Mouse (Mus musculus) embryonic facial prominence, embryonic 10.5 days (tissue): ENCODE measurements around the gene Olfr582. TPM values are rescaled to one million over a fixed set of nuclear protein-coding genes. Genes with fewer than 3 reads are reported as not detected.

ENCODE experiments used
- DNase-seq: peaks from one replicate; pipeline ENCODE4 v3.0.0-alpha.2; 2017; ENCODE audit warnings: low spot score
- H3K27ac ChIP-seq: fragments of 300-500 bp; sonication (generic); replicated peaks from 2 replicates; pipeline ENCODE4 v1.5.1; 2016; ENCODE audit warnings: mild to moderate bottlenecking
- H3K27me3 ChIP-seq: fragments of 300-500 bp; sonication (generic); replicated peaks from 2 replicates; pipeline ENCODE4 v1.6.1; 2016; ENCODE audit warnings: low read depth, mild to moderate bottlenecking; ENCODE audit not compliant: poor library complexity, severe bottlenecking
- H3K36me3 ChIP-seq: fragments of 300-500 bp; sonication (generic); replicated peaks from 2 replicates; pipeline ENCODE4 v1.6.1; 2016; ENCODE audit warnings: mild to moderate bottlenecking, moderate library complexity
- H3K4me1 ChIP-seq: fragments of 300-500 bp; sonication (generic); 2 replicates; pipeline ENCODE4 v1.6.1; 2016
- H3K4me3 ChIP-seq: fragments of 300-500 bp; sonication (generic); 2 replicates; pipeline ENCODE4 v1.5.1; 2016; ENCODE audit warnings: mild to moderate bottlenecking, moderate library complexity
- H3K9me3 ChIP-seq: fragments of 300-500 bp; sonication (generic); 2 replicates; pipeline ENCODE4 v1.6.1; 2016; ENCODE audit warnings: mild to moderate bottlenecking
- WGBS: fragments of 180-500 bp; shearing (Covaris S2); methylation state at CpG from one replicate; pipeline ENCODE4 v1.1.7; 2016; 5-methylcytosine and 5-hydroxymethylcytosine counted together
- polyA plus RNA-seq: library from polyadenylated mRNA; unstranded; fragments of >200 nt; fragmentation: Nextera tagmentation; extraction: Ambion mirVana; gene quantifications from 2 replicates; pipeline ENCODE4 v1.2.1, GENCODE M21; 2016

The Olfr582 gene
- not detected in 2 replicates for polyA plus RNA-seq

GRCm38 (mm10) chr7:103037724-103038123, at the start of gene Olfr582:
Gene Olfr582 (plus strand): TSS chr7:103038024.
- no peaks in the 10 kb centered on the region for H3K36me3 ChIP-seq
- no peaks in the 10 kb centered on the region for H3K9me3 ChIP-seq
- H3K27me3 ChIP-seq: no peaks in the 10 kb centered on the region
- H3K4me3 ChIP-seq: no peak within 1 kb of the TSS
- H3K27ac ChIP-seq: no peak within 1 kb of the TSS
- no peak for DNase-seq
- no peaks in the 10 kb centered on the region for H3K4me1 ChIP-seq

GRCm38 (mm10) chr7:102989224-102989623, 48.6 kb upstream of the Olfr582 start, which contains the start of gene Olfr578:
Gene Olfr578 (minus strand): TSS chr7:102989324.
- WGBS: 75% methylated on average over 3 of the region's 3 CpGs

GRCm38 (mm10) chr7:103051000-103051399, 13.2 kb downstream of the Olfr582 start, which contains the start of gene Olfr583:
Gene Olfr583 (plus strand): TSS chr7:103051300.
- H3K4me3 ChIP-seq: no peak within 1 kb of the TSS
- DNase-seq: no peak
- WGBS: 91% methylated on average over 1 of the region's 1 CpGs
- H3K27ac ChIP-seq: no peak within 1 kb of the TSS
- no peaks in the 10 kb centered on the region for H3K4me1 ChIP-seq
- H3K9me3 ChIP-seq: no peaks in the 10 kb centered on the region
- H3K36me3 ChIP-seq: no peaks in the 10 kb centered on the region
- H3K27me3 ChIP-seq: no peaks in the 10 kb centered on the region

More at GRCm38 (mm10) chr7:102989224-102989623, 48.6 kb upstream of the Olfr582 start, which contains the start of gene Olfr578:
- no peaks in the 10 kb centered on the region for H3K36me3 ChIP-seq
- H3K27me3 ChIP-seq: no peaks in the 10 kb centered on the region
- H3K9me3 ChIP-seq: no peaks in the 10 kb centered on the region
- H3K4me1 ChIP-seq: no peaks in the 10 kb centered on the region
- no peak within 1 kb of the TSS for H3K4me3 ChIP-seq
- no peak within 1 kb of the TSS for H3K27ac ChIP-seq
- DNase-seq: no peak

- Histone ChIP-seq H3K4me1 (no peaks in the 10 kb centered on the region), H3K4me3 (no peak within 1 kb of the TSS), H3K27me3 (no peaks in the 10 kb centered on the region), H3K9me3 (peaks cover 15% of the 10 kb centered on the region), H3K27ac (no peak within 1 kb of the TSS), H3K36me3 (no peaks in the 10 kb centered on the region)
- DNase-seq: no peak
- WGBS: 86% methylated on average over 1 of the region's 1 CpGs
Observed at GRCm38 (mm10) chr7:103081585-103081984, 43.8 kb downstream of the Olfr582 start, which contains the start of gene Olfr584. Gene Olfr584 (plus strand): TSS chr7:103081885.

Other genes starting within 250 kb of the Olfr582 start
- not detected in 2 replicates for gene Olfr564, start 234.5 kb upstream of the Olfr582 start, polyA plus RNA-seq
- not detected in 2 replicates for gene Olfr566, start 179.3 kb upstream of the Olfr582 start, polyA plus RNA-seq
- gene Olfr568, start 160.9 kb upstream of the Olfr582 start, polyA plus RNA-seq: not detected in 2 replicates
- not detected in 2 replicates for gene Olfr569, start 147.1 kb upstream of the Olfr582 start, polyA plus RNA-seq
- not detected in 2 replicates for gene Olfr570, start 143.4 kb upstream of the Olfr582 start, polyA plus RNA-seq
- gene Olfr571, start 120.5 kb upstream of the Olfr582 start, polyA plus RNA-seq: 0.07 TPM in 1 of 2 replicates, not detected in the other
- not detected in 2 replicates for gene Olfr572, start 113.6 kb upstream of the Olfr582 start, polyA plus RNA-seq
- not detected in 2 replicates for gene Olfr573-ps1, start 95.4 kb upstream of the Olfr582 start, polyA plus RNA-seq
- not detected in 2 replicates for gene Olfr574, start 89.6 kb upstream of the Olfr582 start, polyA plus RNA-seq
- gene Olfr575, start 79.2 kb upstream of the Olfr582 start, polyA plus RNA-seq: not detected in 2 replicates
- not detected in 2 replicates for gene Olfr576, start 75.4 kb upstream of the Olfr582 start, polyA plus RNA-seq
- not detected in 2 replicates for gene Olfr577, start 62.1 kb upstream of the Olfr582 start, polyA plus RNA-seq
- not detected in 2 replicates for gene Olfr578, start 48.7 kb upstream of the Olfr582 start, polyA plus RNA-seq
- not detected in 2 replicates for gene Olfr583, start 13.3 kb downstream of the Olfr582 start, polyA plus RNA-seq
- gene Olfr584, start 43.9 kb downstream of the Olfr582 start, polyA plus RNA-seq: not detected in 2 replicates
- not detected in 2 replicates for gene Olfr585, start 59.7 kb downstream of the Olfr582 start, polyA plus RNA-seq
- not detected in 2 replicates for gene Olfr586, start 87.6 kb downstream of the Olfr582 start, polyA plus RNA-seq
- not detected in 2 replicates for gene Olfr588-ps1, start 102.9 kb downstream of the Olfr582 start, polyA plus RNA-seq
- gene Olfr589, start 118.3 kb downstream of the Olfr582 start, polyA plus RNA-seq: not detected in 2 replicates
- not detected in 2 replicates for gene Olfr591, start 140.3 kb downstream of the Olfr582 start, polyA plus RNA-seq
- gene Olfr592, start 146.8 kb downstream of the Olfr582 start, polyA plus RNA-seq: not detected in 2 replicates
- not detected in 2 replicates for gene Olfr593, start 173.8 kb downstream of the Olfr582 start, polyA plus RNA-seq
- gene Olfr594, start 179.0 kb downstream of the Olfr582 start, polyA plus RNA-seq: not detected in 2 replicates
- not detected in 2 replicates for gene Usp17ld, start 214.5 kb downstream of the Olfr582 start, polyA plus RNA-seq